Mouse (Mus musculus): ENCODE data around the gene Ccdc17. TPM values are rescaled to one million over a fixed set of nuclear protein-coding genes. Genes with fewer than 3 reads are reported as not detected.

Ccdc17 gene
- polyA plus RNA-seq (2015; fragmentation: Nextera tagmentation; extraction: Ambion mirVana) = 2.9 and 4.5 TPM in 2 replicates

GRCm38 (mm10) chr4:116596379-116596778, at the start of gene Ccdc17:
TSS of gene Ccdc17 (plus strand) at chr4:116596654.
- no peak for ATAC-seq
- WGBS = 23% methylated on average over 5 of the region's 5 CpGs
- Histone ChIP-seq H3K9me3 (replicated peaks) (no peaks in the 10 kb centered on the region), H3K36me3 (ENCODE audit: poor library complexity, severe bottlenecking) (peaks cover 57% of the 10 kb centered on the region), H3K9ac (peak within 1 kb of the TSS; percentile 70), H3K4me3 (peak within 1 kb of the TSS; percentile 52), H3K4me1 (peaks cover 19% of the 10 kb centered on the region), H3K4me2 (peak within 1 kb of the TSS; percentile 69), H3K27ac (peak within 1 kb of the TSS; percentile 46), H3K27me3 (no peaks in the 10 kb centered on the region)

GRCm38 (mm10) chr4:116550432-116550831, 46.0 kb upstream of the Ccdc17 start:
- no peak overlapping the region for H3K4me2 ChIP-seq
- no peak overlapping the region for H3K4me3 ChIP-seq
- no peak overlapping the region for H3K27ac ChIP-seq
- no peaks in the 10 kb centered on the region for H3K9me3 ChIP-seq (replicated peaks)
- H3K27me3 ChIP-seq = no peaks in the 10 kb centered on the region
- peaks cover 11% of the 10 kb centered on the region for H3K36me3 ChIP-seq (ENCODE audit: poor library complexity, severe bottlenecking)
- no peak for ATAC-seq
- 90% methylated on average over 1 of the region's 1 CpGs for WGBS
- no peak overlapping the region for H3K9ac ChIP-seq
- peaks cover 3% of the 10 kb centered on the region; the same call in 1 of the 2 replicates for H3K4me1 ChIP-seq

GRCm38 (mm10) chr4:116553035-116553434, 43.4 kb upstream of the Ccdc17 start:
- Histone ChIP-seq H3K9me3 (replicated peaks) (no peaks in the 10 kb centered on the region), H3K27ac (no peak overlapping the region), H3K4me1 (peaks cover 10% of the 10 kb centered on the region), H3K9ac (no peak overlapping the region), H3K4me3 (no peak overlapping the region), H3K4me2 (no peak overlapping the region), H3K36me3 (ENCODE audit: poor library complexity, severe bottlenecking) (peaks cover 11% of the 10 kb centered on the region), H3K27me3 (no peaks in the 10 kb centered on the region)
- 84% methylated on average over 3 of the region's 3 CpGs for WGBS
- no peak for ATAC-seq

GRCm38 (mm10) chr4:116555413-116556300, 40.8 kb upstream of the Ccdc17 start, which contains the start of gene Tmem69:
TSS of gene Tmem69 (minus strand) at chr4:116555936.
- 4% methylated on average over 23 of the region's 23 CpGs for WGBS
- Histone ChIP-seq H3K27me3 (no peaks in the 10 kb centered on the region), H3K9me3 (replicated peaks) (no peaks in the 10 kb centered on the region), H3K27ac (peak within 1 kb of the TSS; percentile 91), H3K4me1 (peaks cover 34% of the 10 kb centered on the region), H3K4me3 (peak within 1 kb of the TSS; percentile 91), H3K9ac (peak within 1 kb of the TSS; percentile 75), H3K4me2 (peak within 1 kb of the TSS; percentile 79), H3K36me3 (ENCODE audit: poor library complexity, severe bottlenecking) (peaks cover 11% of the 10 kb centered on the region)
- ATAC-seq = no peak

GRCm38 (mm10) chr4:116556561-116557305, 39.7 kb upstream of the Ccdc17 start:
- WGBS = under 1% methylated on average over 28 of the region's 28 CpGs
- ATAC-seq = peak; percentile 97
- Histone ChIP-seq H3K4me2 (peak overlapping the region; percentile 79), H3K27ac (peak overlapping the region; percentile 91), H3K9me3 (replicated peaks) (no peaks in the 10 kb centered on the region), H3K4me1 (peaks cover 35% of the 10 kb centered on the region), H3K9ac (peak overlapping the region; percentile 75), H3K4me3 (peak overlapping the region; percentile 91), H3K36me3 (ENCODE audit: poor library complexity, severe bottlenecking) (peaks cover 11% of the 10 kb centered on the region), H3K27me3 (no peaks in the 10 kb centered on the region)

- under 1% methylated on average over 67 of the region's 78 CpGs for WGBS
These were observed 38.9 kb upstream of the Ccdc17 start, which contains the start of gene Gpbp1l1 for GRCm38 (mm10) chr4:116557306-116558121. TSS of gene Gpbp1l1 (plus strand) at chr4:116557658.

GRCm38 (mm10) chr4:116558151-116558882, 38.1 kb upstream of the Ccdc17 start:
- Histone ChIP-seq H3K36me3 (ENCODE audit: poor library complexity, severe bottlenecking) (peaks cover 7% of the 10 kb centered on the region), H3K4me2 (peak overlapping the region; percentile 79), H3K4me3 (peak overlapping the region; percentile 91), H3K27me3 (no peaks in the 10 kb centered on the region), H3K9me3 (replicated peaks) (no peaks in the 10 kb centered on the region), H3K27ac (no peak overlapping the region), H3K4me1 (peaks cover 35% of the 10 kb centered on the region), H3K9ac (peak overlapping the region; percentile 75)
- ATAC-seq = no peak
- 6% methylated on average over 15 of the region's 15 CpGs for WGBS

More at GRCm38 (mm10) chr4:116557306-116558121, 38.9 kb upstream of the Ccdc17 start, which contains the start of gene Gpbp1l1:
- peak within 1 kb of the TSS; percentile 75 for H3K9ac ChIP-seq
- H3K4me2 ChIP-seq = peak within 1 kb of the TSS; percentile 79
- no peaks in the 10 kb centered on the region for H3K9me3 ChIP-seq (replicated peaks)
- peak within 1 kb of the TSS; percentile 91 for H3K27ac ChIP-seq
- peaks cover 35% of the 10 kb centered on the region for H3K4me1 ChIP-seq
- no peaks in the 10 kb centered on the region for H3K27me3 ChIP-seq
- peak; percentile 97 for ATAC-seq
- H3K4me3 ChIP-seq = peak within 1 kb of the TSS; percentile 91
- peaks cover 11% of the 10 kb centered on the region for H3K36me3 ChIP-seq (ENCODE audit: poor library complexity, severe bottlenecking)

GRCm38 (mm10) chr4:116595793-116596192, 661 bp upstream of the Ccdc17 start:
- Histone ChIP-seq H3K9ac (no peak overlapping the region), H3K27ac (no peak overlapping the region), H3K9me3 (replicated peaks) (no peaks in the 10 kb centered on the region), H3K4me2 (no peak overlapping the region), H3K27me3 (no peaks in the 10 kb centered on the region), H3K4me3 (no peak overlapping the region), H3K4me1 (peaks cover 19% of the 10 kb centered on the region), H3K36me3 (ENCODE audit: poor library complexity, severe bottlenecking) (peaks cover 57% of the 10 kb centered on the region)
- 80% methylated on average over 8 of the region's 8 CpGs for WGBS
- no peak for ATAC-seq

GRCm38 (mm10) chr4:116596978-116597881, 776 bp downstream of the Ccdc17 start:
- under 1% methylated on average over 50 of the region's 50 CpGs for WGBS

GRCm38 (mm10) chr4:116612621-116613020, 16.2 kb downstream of the Ccdc17 start:
- no peaks in the 10 kb centered on the region for H3K27me3 ChIP-seq
- H3K4me1 ChIP-seq = no peaks in the 10 kb centered on the region
- WGBS = 91% methylated on average over 2 of the region's 2 CpGs
- H3K4me3 ChIP-seq = no peak overlapping the region
- no peak overlapping the region for H3K9ac ChIP-seq
- no peak for ATAC-seq
- H3K9me3 ChIP-seq (replicated peaks) = no peaks in the 10 kb centered on the region
- H3K4me2 ChIP-seq = no peak overlapping the region
- peaks cover 78% of the 10 kb centered on the region for H3K36me3 ChIP-seq (ENCODE audit: poor library complexity, severe bottlenecking)
- no peak overlapping the region for H3K27ac ChIP-seq

More at GRCm38 (mm10) chr4:116596978-116597881, 776 bp downstream of the Ccdc17 start:
- H3K27me3 ChIP-seq = no peaks in the 10 kb centered on the region
- peaks cover 57% of the 10 kb centered on the region for H3K36me3 ChIP-seq (ENCODE audit: poor library complexity, severe bottlenecking)
- peak overlapping the region; percentile 70 for H3K9ac ChIP-seq
- peak overlapping the region; percentile 52 for H3K4me3 ChIP-seq
- no peaks in the 10 kb centered on the region for H3K9me3 ChIP-seq (replicated peaks)
- peak overlapping the region; percentile 69 for H3K4me2 ChIP-seq
- ATAC-seq = peak; percentile 94
- peaks cover 19% of the 10 kb centered on the region for H3K4me1 ChIP-seq
- H3K27ac ChIP-seq = peak overlapping the region; percentile 46

All from forebrain, embryonic 13.5 days (tissue).